Mouse (Mus musculus) left cerebral cortex, postnatal 36 days (tissue): ENCODE measurements around the gene DXBay18. TPM values are rescaled to one million over a fixed set of nuclear protein-coding genes. Genes with fewer than 3 reads are reported as not detected.
A peak's percentile ranks its signal among the peaks of the same experiment; 100 is the strongest.
"Not testable (repeated sequence)": the region's sequence is repeated elsewhere in the genome, so short reads cannot be mapped to it uniquely, and the experiment has no call there.

Experiments
- DNase-seq, 2 experiments: peaks; one replicate each; pipeline ENCODE4 v3.0.0; 2021 to 2022; ENCODE audit warnings: low spot score in 2 of 2, mixed read lengths in 1 of 2
- intact Hi-C: fragments of 180-260 bp; cut with DNase I; formaldehyde crosslinking; loops from one replicate; pipeline ENCODE4 v1.15.1; 2025
- total RNA-seq, 2 experiments: library from RNA; stranded (reverse); gene quantifications; 2 replicates each; pipeline ENCODE4 v1.2.3; 2021

The DXBay18 gene
- total RNA-seq = 1 to 10 TPM; 1.2 TPM

- DNase-seq, intact Hi-C loops: not testable (repeated sequence)
Measured at GRCm38 (mm10) chrX:73149350-73149749, at the start of gene DXBay18. Gene DXBay18, minus strand, starts transcription at chrX:73149450.

- intact Hi-C loops = not testable (repeated sequence)
- peak in 1 of 2 experiments; percentile 13 for DNase-seq
Measured at GRCm38 (mm10) chrX:73191934-73192333, 42.7 kb upstream of the DXBay18 start, which contains the start of gene Xlr3b. Gene Xlr3b, plus strand, starts transcription at chrX:73192207.

GRCm38 (mm10) chrX:73176889-73177288, 27.6 kb upstream of the DXBay18 start, which contains the start of gene Spin2d:
Gene Spin2d, minus strand, starts transcription at chrX:73176989.
- DNase-seq, intact Hi-C loops: not testable (repeated sequence)

- intact Hi-C loops, DNase-seq: not testable (repeated sequence)
Measured at GRCm38 (mm10) chrX:73148496-73148895, 754 bp downstream of the DXBay18 start, which contains the start of gene Xlr5b. Gene Xlr5b, plus strand, starts transcription at chrX:73148796.

GRCm38 (mm10) chrX:73143218-73143618, 6.0 kb downstream of the DXBay18 start:
- DNase-seq, intact Hi-C loops: not testable (repeated sequence)

- DNase-seq, intact Hi-C loops: not testable (repeated sequence)
Measured at GRCm38 (mm10) chrX:73122859-73123829, 26.1 kb downstream of the DXBay18 start.

GRCm38 (mm10) chrX:73116747-73117146, 32.5 kb downstream of the DXBay18 start, which contains the start of gene Gm14685:
Gene Gm14685, plus strand, starts transcription at chrX:73117047.
- intact Hi-C loops, DNase-seq: not testable (repeated sequence)

GRCm38 (mm10) chrX:73096941-73097508, 52.2 kb downstream of the DXBay18 start, which contains the start of gene Xlr3a:
Gene Xlr3a, minus strand, starts transcription at chrX:73097095.
- DNase-seq = peak in 1 of 2 experiments; percentile 7

More at GRCm38 (mm10) chrX:73096941-73097508, 52.2 kb downstream of the DXBay18 start, which contains the start of gene Xlr3a:
- intact Hi-C loops = not testable (repeated sequence)

Other genes with a start within 250 kb of the DXBay18 start
- 10 to 100 TPM; 49.5 to 52.0 TPM for gene Cetn2, start 231.0 kb downstream of the DXBay18 start, total RNA-seq
- 10 to 100 TPM; 23.2 to 27.3 TPM for gene Nsdhl, start 230.9 kb downstream of the DXBay18 start, total RNA-seq
- gene Zfp185, start 162.1 kb downstream of the DXBay18 start, total RNA-seq = under 1 TPM; 0.54 to 0.63 TPM
- under 1 TPM; 0.30 to 0.48 TPM for gene Pnma5, start 112.3 kb downstream of the DXBay18 start, total RNA-seq
- 10 to 100 TPM; 13.7 to 16.0 TPM for gene Pnma3, start 84.7 kb downstream of the DXBay18 start, total RNA-seq
- 1 to 10 TPM in 1 of 2 experiments, under 1 TPM in 1; 0.59 to 1.7 TPM for gene Xlr4a, start 67.0 kb downstream of the DXBay18 start, total RNA-seq
- 1 to 10 TPM; 2.9 to 4.2 TPM for gene Xlr3a, start 52.4 kb downstream of the DXBay18 start, total RNA-seq
- under 1 TPM in 1 of 2 experiments, not detected in 1; 0.70 TPM for gene Gm14685, start 32.4 kb downstream of the DXBay18 start, total RNA-seq
- gene Xlr5b, start 654 bp downstream of the DXBay18 start, total RNA-seq = not detected
- gene Spin2d, start 27.5 kb upstream of the DXBay18 start, total RNA-seq = not detected
- gene Xlr3b, start 42.8 kb upstream of the DXBay18 start, total RNA-seq = 10 to 100 TPM in 1 of 2 experiments, 1 to 10 TPM in 1; 2.3 to 10.1 TPM
- gene Xlr4b, start 64.9 kb upstream of the DXBay18 start, total RNA-seq = 1 to 10 TPM in 1 of 2 experiments, under 1 TPM in 1; 0.27 to 1.3 TPM
- gene F8a, start 78.8 kb upstream of the DXBay18 start, total RNA-seq = 10 to 100 TPM; 14.9 to 17.3 TPM
- gene Xlr4c, start 93.7 kb upstream of the DXBay18 start, total RNA-seq = not detected
- gene Xlr3c, start 115.9 kb upstream of the DXBay18 start, total RNA-seq = not detected
- not detected for gene Xlr5a, start 143.5 kb upstream of the DXBay18 start, total RNA-seq
- not detected for gene Xlr5c, start 143.5 kb upstream of the DXBay18 start, total RNA-seq
- not detected for gene Gm45015, start 187.4 kb upstream of the DXBay18 start, total RNA-seq
- 10 to 100 TPM; 17.7 to 20.3 TPM for gene Zfp275, start 193.2 kb upstream of the DXBay18 start, total RNA-seq
- not detected for gene Gm18336, start 249.3 kb upstream of the DXBay18 start, total RNA-seq